Mouse (Mus musculus): ENCODE data around the gene Olfr446. TPM values are rescaled to one million over a fixed set of nuclear protein-coding genes. Genes with fewer than 3 reads are reported as not detected.

The Olfr446 gene
- polyA plus RNA-seq (2012; ENCODE audit: low replicate concordance), result not detected in 2 replicates

GRCm38 (mm10) chr6:42921077-42921476 is at the start of gene Olfr446:
TSS of gene Olfr446 (plus strand) at chr6:42921377.

GRCm38 (mm10) chr6:42890141-42890540 is 31.0 kb upstream of the Olfr446 start, which contains the start of gene Olfr448:
TSS of gene Olfr448 (plus strand) at chr6:42890441.

GRCm38 (mm10) chr6:42908578-42908977 is 12.6 kb upstream of the Olfr446 start, which contains the start of gene Olfr447:
TSS of gene Olfr447 (plus strand) at chr6:42908878.

GRCm38 (mm10) chr6:42948767-42949166 is 27.6 kb downstream of the Olfr446 start, which contains the start of gene Olfr444:
TSS of gene Olfr444 (plus strand) at chr6:42949067.

Other genes starting within 250 kb of the Olfr446 start
- 0.11 and 0.17 TPM in 2 replicates for gene Tcaf1, start 211.3 kb upstream of the Olfr446 start, polyA plus RNA-seq (2012; ENCODE audit: low replicate concordance)
- not detected in 2 replicates for gene Olfr453, start 182.0 kb upstream of the Olfr446 start, polyA plus RNA-seq (2012; ENCODE audit: low replicate concordance)
- 0.06 TPM in 1 of 2 replicates, not detected in the other for gene Olfr38, start 165.0 kb upstream of the Olfr446 start, polyA plus RNA-seq (2012; ENCODE audit: low replicate concordance)
- not detected in 2 replicates for gene Olfr452, start 136.3 kb upstream of the Olfr446 start, polyA plus RNA-seq (2012; ENCODE audit: low replicate concordance)
- gene Olfr450, start 109.4 kb upstream of the Olfr446 start, polyA plus RNA-seq (2012; ENCODE audit: low replicate concordance), result 0.26 TPM in 1 of 2 replicates, not detected in the other
- gene Olfr449, start 87.0 kb upstream of the Olfr446 start, polyA plus RNA-seq (2012; ENCODE audit: low replicate concordance), result not detected in 2 replicates
- not detected in 2 replicates for gene Olfr448, start 30.9 kb upstream of the Olfr446 start, polyA plus RNA-seq (2012; ENCODE audit: low replicate concordance)
- not detected in 2 replicates for gene Olfr447, start 12.5 kb upstream of the Olfr446 start, polyA plus RNA-seq (2012; ENCODE audit: low replicate concordance)
- not detected in 2 replicates for gene Olfr444, start 27.7 kb downstream of the Olfr446 start, polyA plus RNA-seq (2012; ENCODE audit: low replicate concordance)
- not detected in 2 replicates for gene Olfr441, start 185.0 kb downstream of the Olfr446 start, polyA plus RNA-seq (2012; ENCODE audit: low replicate concordance)
- not detected in 2 replicates for gene Olfr237-ps1, start 225.2 kb downstream of the Olfr446 start, polyA plus RNA-seq (2012; ENCODE audit: low replicate concordance)
- not detected in 2 replicates for gene Olfr437, start 241.9 kb downstream of the Olfr446 start, polyA plus RNA-seq (2012; ENCODE audit: low replicate concordance)

Data from leukemia stem cell, adult 10-12 weeks (primary cell).